Mouse (Mus musculus) left cerebral cortex, adult 11 months (tissue): Measurements from ENCODE around the gene Zc3h12b.
"Not testable (repeated sequence)": the region's sequence is repeated elsewhere in the genome, so short reads cannot be mapped to it uniquely, and the experiment has no call there.

Experiments used
- DNase-seq: peaks from one replicate; pipeline ENCODE4 v3.0.0; 2022; ENCODE audit warnings: low spot score

The Zc3h12b gene

GRCm38 (mm10) chrX:95711227-95712111 lies at the start of gene Zc3h12b:
TSS of gene Zc3h12b (plus strand) at chrX:95711678.
- DNase-seq, result peak; percentile 57

GRCm38 (mm10) chrX:95682206-95682605 lies 29.3 kb upstream of the Zc3h12b start:
- no peak for DNase-seq

GRCm38 (mm10) chrX:95687119-95687518 lies 24.4 kb upstream of the Zc3h12b start:
- no peak for DNase-seq

GRCm38 (mm10) chrX:95738253-95738652 lies 26.8 kb downstream of the Zc3h12b start:
- DNase-seq, result no peak

- no peak for DNase-seq
Measured at GRCm38 (mm10) chrX:95795881-95796280, 84.4 kb downstream of the Zc3h12b start.

- DNase-seq, result no peak
Measured at GRCm38 (mm10) chrX:95801790-95802189, 90.3 kb downstream of the Zc3h12b start.

- DNase-seq, result no peak
Measured at GRCm38 (mm10) chrX:95852806-95853205, 141.3 kb downstream of the Zc3h12b start.

GRCm38 (mm10) chrX:95881111-95881510 lies 169.6 kb downstream of the Zc3h12b start:
- DNase-seq, result no peak

GRCm38 (mm10) chrX:95902716-95903115 lies 191.2 kb downstream of the Zc3h12b start:
- DNase-seq, result no peak

GRCm38 (mm10) chrX:95935481-95935880 lies 224.0 kb downstream of the Zc3h12b start:
- DNase-seq, result no peak

GRCm38 (mm10) chrX:95945496-95945895 lies 234.0 kb downstream of the Zc3h12b start:
- DNase-seq, result no peak

GRCm38 (mm10) chrX:95948135-95948534 lies 236.7 kb downstream of the Zc3h12b start:
- DNase-seq, result no peak

GRCm38 (mm10) chrX:95950776-95951175 lies 239.3 kb downstream of the Zc3h12b start:
- DNase-seq, result no peak

GRCm38 (mm10) chrX:95956497-95957293 lies 245.2 kb downstream of the Zc3h12b start, which contains the start of gene Las1l:
TSS of gene Las1l (minus strand) at chrX:95956962.
- DNase-seq, result peak; percentile 90

- not testable (repeated sequence) for DNase-seq
Measured at GRCm38 (mm10) chrX:95957461-95957860, 246.0 kb downstream of the Zc3h12b start.

GRCm38 (mm10) chrX:95963366-95963765 lies 251.9 kb downstream of the Zc3h12b start:
- DNase-seq, result no peak

- no peak for DNase-seq
Measured at GRCm38 (mm10) chrX:95965036-95965435, 253.6 kb downstream of the Zc3h12b start.

- DNase-seq, result peak; percentile 37
Measured at GRCm38 (mm10) chrX:95967847-95968593, 256.5 kb downstream of the Zc3h12b start.

GRCm38 (mm10) chrX:95968594-95968965 lies 257.1 kb downstream of the Zc3h12b start:
- peak; percentile 77 for DNase-seq

- DNase-seq, result no peak
Measured at GRCm38 (mm10) chrX:95969116-95969515, 257.6 kb downstream of the Zc3h12b start.

- no peak for DNase-seq
Measured at GRCm38 (mm10) chrX:95969936-95970335, 258.5 kb downstream of the Zc3h12b start.
